Mouse (Mus musculus): ENCODE measurements around the gene Rbak. TPM values are rescaled to one million over a fixed set of nuclear protein-coding genes. Genes with fewer than 3 reads are reported as not detected.
"Not testable (repeated sequence)": the region's sequence is repeated elsewhere in the genome, so short reads cannot be mapped to it uniquely, and the experiment has no call there.

The Rbak gene
- polyA plus RNA-seq, 1 experiment from 2014 or later, result 11.6 TPM

- 89% methylated on average over 8 of the region's 8 CpGs for WGBS
- no peak overlapping the region for H3K4me2 ChIP-seq (ENCODE audit: low read depth)
- no peak overlapping the region for H3K4me3 ChIP-seq (ENCODE audit: low read depth, low read length)
- no peak for DNase-seq (ENCODE audit: low spot score)
- no peak overlapping the region for H3K9ac ChIP-seq (ENCODE audit: low read length)
- H3K9me3 ChIP-seq (ENCODE audit: control insufficient read depth, low read length), result no peaks in the 10 kb centered on the region
- no peaks in the 10 kb centered on the region for H3K4me1 ChIP-seq (ENCODE audit: control insufficient read depth, insufficient read depth, low read length)
- H3K36me3 ChIP-seq (ENCODE audit: control insufficient read depth, insufficient read depth, low read length), result no peaks in the 10 kb centered on the region
- no peak for ATAC-seq (ENCODE audit: insufficient read depth, low FRiP score, low TSS enrichment)
- no peaks in the 10 kb centered on the region for H3K27me3 ChIP-seq (ENCODE audit: control insufficient read depth, insufficient read depth, low read length)
- no peak overlapping the region for H3K27ac ChIP-seq (ENCODE audit: low read depth, low read length)
Measured at GRCm38 (mm10) chr5:143192806-143193205, 12.2 kb upstream of the Rbak start.

- H3K4me2 ChIP-seq (ENCODE audit: low read depth); H3K4me1 ChIP-seq (ENCODE audit: control insufficient read depth, insufficient read depth, low read length); H3K9ac ChIP-seq (ENCODE audit: low read length); H3K36me3 ChIP-seq (ENCODE audit: control insufficient read depth, insufficient read depth, low read length); H3K27me3 ChIP-seq (ENCODE audit: control insufficient read depth, insufficient read depth, low read length); DNase-seq (ENCODE audit: low spot score); H3K9me3 ChIP-seq (ENCODE audit: control insufficient read depth, low read length); H3K4me3 ChIP-seq (ENCODE audit: low read depth, low read length); ATAC-seq (ENCODE audit: insufficient read depth, low FRiP score, low TSS enrichment); H3K27ac ChIP-seq (ENCODE audit: low read depth, low read length): not testable (repeated sequence)
- no CpG with 5 or more reads among the region's 1 CpGs for WGBS
Measured at GRCm38 (mm10) chr5:143188014-143188413, 7.4 kb upstream of the Rbak start.

GRCm38 (mm10) chr5:143179179-143179578 lies 1.4 kb downstream of the Rbak start:
- Histone ChIP-seq H3K27me3 (ENCODE audit: control insufficient read depth, insufficient read depth, low read length) (no peaks in the 10 kb centered on the region), H3K9ac (ENCODE audit: low read length) (no peak overlapping the region), H3K9me3 (ENCODE audit: control insufficient read depth, low read length) (0 out of 2 replicates have a peak, but pooled peaks cover 2% of the 10 kb centered on the region), H3K4me1 (ENCODE audit: control insufficient read depth, insufficient read depth, low read length) (peaks cover 4% of the 10 kb centered on the region; the same call in 1 of the 2 replicates), H3K4me3 (ENCODE audit: low read depth, low read length) (peak overlapping the region; percentile 4; the same call in 1 of the 2 replicates), H3K27ac (ENCODE audit: low read depth, low read length) (no peak overlapping the region), H3K36me3 (ENCODE audit: control insufficient read depth, insufficient read depth, low read length) (peaks cover 27% of the 10 kb centered on the region), H3K4me2 (ENCODE audit: low read depth) (no peak overlapping the region)
- DNase-seq (ENCODE audit: low spot score), result no peak
- WGBS, result 45% methylated on average over 6 of the region's 6 CpGs
- no peak for ATAC-seq (ENCODE audit: insufficient read depth, low FRiP score, low TSS enrichment)

GRCm38 (mm10) chr5:143177541-143178200 lies 2.9 kb downstream of the Rbak start:
- WGBS, result 87% methylated on average over 3 of the region's 3 CpGs
- no peak for DNase-seq (ENCODE audit: low spot score)
- no peaks in the 10 kb centered on the region for H3K27me3 ChIP-seq (ENCODE audit: control insufficient read depth, insufficient read depth, low read length)
- peaks cover 41% of the 10 kb centered on the region for H3K36me3 ChIP-seq (ENCODE audit: control insufficient read depth, insufficient read depth, low read length)
- H3K9me3 ChIP-seq (ENCODE audit: control insufficient read depth, low read length), result 0 out of 2 replicates have a peak, but pooled peaks cover 2% of the 10 kb centered on the region
- ATAC-seq (ENCODE audit: insufficient read depth, low FRiP score, low TSS enrichment), result no peak
- H3K4me3 ChIP-seq (ENCODE audit: low read depth, low read length), result no peak overlapping the region
- H3K4me1 ChIP-seq (ENCODE audit: control insufficient read depth, insufficient read depth, low read length), result peaks cover 4% of the 10 kb centered on the region; the same call in 1 of the 2 replicates
- no peak overlapping the region for H3K27ac ChIP-seq (ENCODE audit: low read depth, low read length)
- no peak overlapping the region for H3K4me2 ChIP-seq (ENCODE audit: low read depth)
- H3K9ac ChIP-seq (ENCODE audit: low read length), result no peak overlapping the region

GRCm38 (mm10) chr5:143175970-143176369 lies 4.6 kb downstream of the Rbak start:
- Histone ChIP-seq H3K4me3 (ENCODE audit: low read depth, low read length) (no peak overlapping the region), H3K27ac (ENCODE audit: low read depth, low read length) (no peak overlapping the region), H3K9me3 (ENCODE audit: control insufficient read depth, low read length) (0 out of 2 replicates have a peak, but pooled peaks cover 2% of the 10 kb centered on the region), H3K27me3 (ENCODE audit: control insufficient read depth, insufficient read depth, low read length) (no peaks in the 10 kb centered on the region), H3K4me1 (ENCODE audit: control insufficient read depth, insufficient read depth, low read length) (peaks cover 4% of the 10 kb centered on the region; the same call in 1 of the 2 replicates), H3K36me3 (ENCODE audit: control insufficient read depth, insufficient read depth, low read length) (peaks cover 46% of the 10 kb centered on the region), H3K4me2 (ENCODE audit: low read depth) (no peak overlapping the region), H3K9ac (ENCODE audit: low read length) (no peak overlapping the region)
- DNase-seq (ENCODE audit: low spot score) (no peak), ATAC-seq (ENCODE audit: insufficient read depth, low FRiP score, low TSS enrichment) (no peak)
- 95% methylated on average over 4 of the region's 4 CpGs for WGBS

- Histone ChIP-seq H3K36me3 (ENCODE audit: control insufficient read depth, insufficient read depth, low read length) (no peaks in the 10 kb centered on the region), H3K4me2 (ENCODE audit: low read depth) (no peak overlapping the region), H3K9me3 (ENCODE audit: control insufficient read depth, low read length) (no peaks in the 10 kb centered on the region), H3K4me3 (ENCODE audit: low read depth, low read length) (no peak overlapping the region), H3K27me3 (ENCODE audit: control insufficient read depth, insufficient read depth, low read length) (no peaks in the 10 kb centered on the region), H3K4me1 (ENCODE audit: control insufficient read depth, insufficient read depth, low read length) (no peaks in the 10 kb centered on the region), H3K9ac (ENCODE audit: low read length) (no peak overlapping the region), H3K27ac (ENCODE audit: low read depth, low read length) (no peak overlapping the region)
- DNase-seq (ENCODE audit: low spot score) (peak; percentile 15), ATAC-seq (ENCODE audit: insufficient read depth, low FRiP score, low TSS enrichment) (no peak)
- WGBS, result 11% methylated on average over 18 of the region's 18 CpGs
Measured at GRCm38 (mm10) chr5:143165508-143166070, 15.0 kb downstream of the Rbak start.

- Histone ChIP-seq H3K4me3 (ENCODE audit: low read depth, low read length) (no peak overlapping the region), H3K36me3 (ENCODE audit: control insufficient read depth, insufficient read depth, low read length) (no peaks in the 10 kb centered on the region), H3K9me3 (ENCODE audit: control insufficient read depth, low read length) (no peaks in the 10 kb centered on the region), H3K27ac (ENCODE audit: low read depth, low read length) (no peak overlapping the region), H3K27me3 (ENCODE audit: control insufficient read depth, insufficient read depth, low read length) (peaks cover 24% of the 10 kb centered on the region), H3K9ac (ENCODE audit: low read length) (no peak overlapping the region), H3K4me2 (ENCODE audit: low read depth) (no peak overlapping the region), H3K4me1 (ENCODE audit: control insufficient read depth, insufficient read depth, low read length) (no peaks in the 10 kb centered on the region)
- DNase-seq (ENCODE audit: low spot score), result no peak
- no peak for ATAC-seq (ENCODE audit: insufficient read depth, low FRiP score, low TSS enrichment)
- WGBS, result 89% methylated on average over 3 of the region's 3 CpGs
Measured at GRCm38 (mm10) chr5:143155534-143155933, 25.0 kb downstream of the Rbak start.

- Histone ChIP-seq H3K27me3 (ENCODE audit: control insufficient read depth, insufficient read depth, low read length) (peaks cover 20% of the 10 kb centered on the region), H3K9ac (ENCODE audit: low read length) (no peak overlapping the region), H3K4me2 (ENCODE audit: low read depth) (no peak overlapping the region), H3K27ac (ENCODE audit: low read depth, low read length) (no peak overlapping the region), H3K36me3 (ENCODE audit: control insufficient read depth, insufficient read depth, low read length) (no peaks in the 10 kb centered on the region), H3K4me1 (ENCODE audit: control insufficient read depth, insufficient read depth, low read length) (no peaks in the 10 kb centered on the region), H3K4me3 (ENCODE audit: low read depth, low read length) (no peak overlapping the region), H3K9me3 (ENCODE audit: control insufficient read depth, low read length) (no peaks in the 10 kb centered on the region)
- WGBS, result 89% methylated on average over 10 of the region's 10 CpGs
- no peak for ATAC-seq (ENCODE audit: insufficient read depth, low FRiP score, low TSS enrichment)
- DNase-seq (ENCODE audit: low spot score), result no peak
Measured at GRCm38 (mm10) chr5:143153756-143154155, 26.8 kb downstream of the Rbak start.

- Histone ChIP-seq H3K4me3 (ENCODE audit: low read depth, low read length) (no peak overlapping the region), H3K27me3 (ENCODE audit: control insufficient read depth, insufficient read depth, low read length) (no peaks in the 10 kb centered on the region), H3K27ac (ENCODE audit: low read depth, low read length) (no peak overlapping the region), H3K4me2 (ENCODE audit: low read depth) (no peak overlapping the region), H3K36me3 (ENCODE audit: control insufficient read depth, insufficient read depth, low read length) (no peaks in the 10 kb centered on the region), H3K9ac (ENCODE audit: low read length) (no peak overlapping the region), H3K9me3 (ENCODE audit: control insufficient read depth, low read length) (no peaks in the 10 kb centered on the region), H3K4me1 (ENCODE audit: control insufficient read depth, insufficient read depth, low read length) (no peaks in the 10 kb centered on the region)
- no peak for ATAC-seq (ENCODE audit: insufficient read depth, low FRiP score, low TSS enrichment)
- no peak for DNase-seq (ENCODE audit: low spot score)
- 89% methylated on average over 2 of the region's 2 CpGs for WGBS
Measured at GRCm38 (mm10) chr5:143150044-143150443, 30.5 kb downstream of the Rbak start.

Data from neural tube, embryonic 11.5 days (tissue).